Mouse (Mus musculus) intestine, embryonic 15.5 days (tissue): Measurements from ENCODE around the gene Etv6. TPM values are rescaled to one million over a fixed set of nuclear protein-coding genes. Genes with fewer than 3 reads are reported as not detected.

ENCODE experiments used
- ATAC-seq: fragments of 200-750 bp; cut with Nextera tagmentation; 2 replicates; pipeline ENCODE4 v1.8.0; 2017; ENCODE audit warnings: moderate TSS enrichment, moderate library complexity
- H3K27ac ChIP-seq: fragments of 300-500 bp; sonication (generic); 2 replicates; pipeline ENCODE4 v1.5.1; 2015; ENCODE audit warnings: mild to moderate bottlenecking, inconsistent platforms
- H3K27me3 ChIP-seq: fragments of 300-500 bp; sonication (generic); replicated peaks from 2 replicates; pipeline ENCODE4 v1.6.1; 2015; ENCODE audit warnings: inconsistent platforms
- H3K36me3 ChIP-seq: fragments of 300-500 bp; sonication (generic); 2 replicates; pipeline ENCODE4 v1.6.1; 2015; ENCODE audit warnings: inconsistent platforms
- H3K4me1 ChIP-seq: fragments of 300-500 bp; sonication (generic); replicated peaks from 2 replicates; pipeline ENCODE4 v1.6.1; 2015; ENCODE audit warnings: inconsistent platforms
- H3K4me2 ChIP-seq: fragments of 300-500 bp; sonication (generic); replicated peaks from 2 replicates; pipeline ENCODE4 v1.6.1; 2015; ENCODE audit warnings: mild to moderate bottlenecking, inconsistent platforms
- H3K4me3 ChIP-seq: fragments of 300-500 bp; sonication (generic); replicated peaks from 2 replicates; pipeline ENCODE4 v1.5.1; 2015; ENCODE audit warnings: inconsistent platforms
- H3K9ac ChIP-seq: fragments of 300-500 bp; sonication (generic); 2 replicates; pipeline ENCODE4 v1.6.1; 2015; ENCODE audit warnings: inconsistent platforms
- H3K9me3 ChIP-seq: fragments of 300-500 bp; sonication (generic); 2 replicates; pipeline ENCODE4 v1.6.1; 2016; ENCODE audit warnings: inconsistent platforms
- WGBS: fragments of 180-500 bp; shearing (Covaris S2); methylation state at CpG from one replicate; pipeline ENCODE4 v1.1.7; 2015; 5-methylcytosine and 5-hydroxymethylcytosine counted together
- polyA plus RNA-seq: library from polyadenylated mRNA; unstranded; fragments of >200 nt; fragmentation: Nextera tagmentation; extraction: Ambion mirVana; gene quantifications from 2 replicates; pipeline ENCODE4 v1.2.1, GENCODE M21; 2015

Etv6 gene
- polyA plus RNA-seq, 1 experiment from 2014 or later = 12.5 TPM

GRCm38 (mm10) chr6:134034436-134034835 lies 1.1 kb upstream of the Etv6 start:
- H3K9ac ChIP-seq = peak overlapping the region; percentile 89
- no peaks in the 10 kb centered on the region for H3K36me3 ChIP-seq
- 2% methylated on average over 8 of the region's 8 CpGs for WGBS
- peak overlapping the region; percentile 58 for H3K4me2 ChIP-seq
- no peaks in the 10 kb centered on the region for H3K9me3 ChIP-seq
- no peak for ATAC-seq
- H3K4me3 ChIP-seq = peak overlapping the region; percentile 63
- H3K27ac ChIP-seq = peak overlapping the region; percentile 99
- H3K27me3 ChIP-seq = no peaks in the 10 kb centered on the region
- H3K4me1 ChIP-seq = peaks cover 20% of the 10 kb centered on the region

DNA sequence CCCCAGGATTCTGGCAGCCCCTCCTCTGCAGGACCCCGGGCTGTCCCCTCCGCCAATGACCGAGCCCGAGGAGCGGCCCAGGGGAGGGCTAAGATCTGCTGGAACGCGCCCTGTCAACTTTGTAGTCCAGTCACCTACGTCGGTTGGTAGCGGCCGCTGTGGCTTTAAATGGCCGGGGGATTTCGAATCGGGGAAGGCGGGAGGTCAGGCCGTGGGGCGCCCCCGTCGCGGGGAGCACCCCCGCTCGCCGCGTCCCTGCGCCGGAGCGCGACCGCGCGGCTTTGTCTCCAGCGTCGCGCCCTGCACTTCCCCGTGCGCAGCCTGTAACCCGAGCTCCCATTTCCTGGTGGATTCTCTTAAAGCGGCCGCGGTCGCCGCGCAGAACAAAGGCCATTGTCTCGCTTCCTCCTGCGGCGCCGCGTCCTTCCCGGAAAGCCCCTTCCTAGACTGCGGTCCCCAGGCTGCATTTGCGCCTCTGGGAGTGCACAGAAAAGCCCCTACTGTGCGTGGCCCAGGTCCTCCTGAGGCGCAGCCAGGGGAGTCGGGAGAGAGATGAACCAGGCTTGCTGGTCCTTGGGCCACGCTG lies 503 bp upstream of the Etv6 start:
- peak; percentile 91 for ATAC-seq
- WGBS = under 1% methylated on average over 54 of the region's 55 CpGs

DNA sequence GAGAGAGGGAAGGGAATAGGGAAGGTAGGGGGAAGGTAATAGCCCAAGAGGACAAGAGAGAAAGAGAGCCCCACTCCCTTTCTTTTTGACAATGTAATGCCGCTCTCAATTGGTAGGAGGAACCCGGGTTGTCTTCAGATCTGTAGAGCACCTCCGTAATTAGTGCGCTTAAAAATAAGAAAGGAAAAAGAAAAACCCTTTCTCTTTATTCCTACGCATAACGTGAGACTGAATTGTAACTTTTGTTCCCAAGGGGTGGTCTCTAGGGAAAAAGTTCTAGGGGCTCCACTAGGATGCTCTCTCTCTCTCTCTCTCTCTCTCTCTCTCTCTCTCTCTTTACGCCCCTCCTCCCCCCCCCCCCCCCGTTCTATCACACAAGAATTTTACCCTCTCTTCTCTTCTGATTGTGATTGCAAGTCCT lies 1.0 kb downstream of the Etv6 start:
- ATAC-seq = no peak
- H3K4me2 ChIP-seq = peak overlapping the region; percentile 58
- no peaks in the 10 kb centered on the region for H3K27me3 ChIP-seq
- WGBS = 0% methylated on average over 7 of the region's 8 CpGs
- H3K4me1 ChIP-seq = peaks cover 20% of the 10 kb centered on the region
- no peaks in the 10 kb centered on the region for H3K9me3 ChIP-seq
- H3K36me3 ChIP-seq = no peaks in the 10 kb centered on the region
- H3K9ac ChIP-seq = peak overlapping the region; percentile 89
- peak overlapping the region; percentile 99 for H3K27ac ChIP-seq
- H3K4me3 ChIP-seq = peak overlapping the region; percentile 63

More for the DNA sequence above, 503 bp upstream of the Etv6 start:
- Histone ChIP-seq H3K4me1 (peaks cover 20% of the 10 kb centered on the region), H3K4me2 (peak overlapping the region; percentile 58), H3K9me3 (no peaks in the 10 kb centered on the region), H3K9ac (peak overlapping the region; percentile 89), H3K27ac (peak overlapping the region; percentile 99), H3K27me3 (no peaks in the 10 kb centered on the region), H3K36me3 (no peaks in the 10 kb centered on the region), H3K4me3 (peak overlapping the region; percentile 63)

GRCm38 (mm10) chr6:134036951-134037431 lies 1.5 kb downstream of the Etv6 start:
- no peaks in the 10 kb centered on the region for H3K27me3 ChIP-seq
- peaks cover 22% of the 10 kb centered on the region for H3K4me1 ChIP-seq
- peak overlapping the region; percentile 34; the same call in 1 of the 2 replicates for H3K9ac ChIP-seq
- no peaks in the 10 kb centered on the region for H3K9me3 ChIP-seq
- H3K27ac ChIP-seq = no peak overlapping the region
- H3K36me3 ChIP-seq = no peaks in the 10 kb centered on the region
- no peak for ATAC-seq
- peak overlapping the region; percentile 58 for H3K4me2 ChIP-seq
- 10% methylated on average over 3 of the region's 3 CpGs for whole genome bisulfite sequencing
- H3K4me3 ChIP-seq = peak overlapping the region; percentile 63

GRCm38 (mm10) chr6:134037960-134038359 lies 2.5 kb downstream of the Etv6 start:
- ATAC-seq = no peak
- Histone ChIP-seq H3K9ac (no peak overlapping the region), H3K4me1 (peaks cover 28% of the 10 kb centered on the region), H3K36me3 (no peaks in the 10 kb centered on the region), H3K27me3 (no peaks in the 10 kb centered on the region), H3K4me3 (peak overlapping the region; percentile 63), H3K4me2 (peak overlapping the region; percentile 58), H3K9me3 (no peaks in the 10 kb centered on the region), H3K27ac (no peak overlapping the region)
- 28% methylated on average over 10 of the region's 10 CpGs for WGBS

DNA sequence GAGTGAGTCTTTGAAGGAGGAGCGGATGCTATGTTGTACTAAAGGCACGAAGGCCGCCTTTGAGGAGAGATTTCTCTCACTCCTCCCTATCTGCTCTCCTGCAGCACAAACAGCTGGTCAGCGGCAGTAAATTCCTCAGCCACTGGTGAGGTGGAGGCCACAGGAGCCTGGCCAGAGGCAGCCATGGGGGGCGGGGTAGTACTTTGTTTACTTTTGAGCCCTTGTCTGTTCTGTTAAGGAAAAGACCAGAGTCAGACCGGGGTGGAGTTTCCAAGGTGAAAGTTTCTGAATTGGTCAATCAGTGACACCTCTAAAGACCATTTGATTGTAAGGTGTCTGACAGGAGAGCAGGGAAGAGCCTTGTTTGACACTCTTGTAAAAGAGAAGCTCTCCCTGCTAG lies 3.4 kb downstream of the Etv6 start:
- no peaks in the 10 kb centered on the region for H3K9me3 ChIP-seq
- H3K4me3 ChIP-seq = no peak overlapping the region
- no peak for ATAC-seq
- H3K27ac ChIP-seq = no peak overlapping the region
- no peaks in the 10 kb centered on the region for H3K36me3 ChIP-seq
- peak overlapping the region; percentile 58 for H3K4me2 ChIP-seq
- no peak overlapping the region for H3K9ac ChIP-seq
- 9% methylated on average over 6 of the region's 6 CpGs for WGBS
- H3K27me3 ChIP-seq = no peaks in the 10 kb centered on the region
- H3K4me1 ChIP-seq = peaks cover 37% of the 10 kb centered on the region

- Histone ChIP-seq H3K27ac (no peak overlapping the region), H3K4me1 (peaks cover 37% of the 10 kb centered on the region), H3K9ac (no peak overlapping the region), H3K4me3 (no peak overlapping the region), H3K36me3 (no peaks in the 10 kb centered on the region), H3K9me3 (no peaks in the 10 kb centered on the region), H3K27me3 (no peaks in the 10 kb centered on the region), H3K4me2 (peak overlapping the region; percentile 58; the same call in 1 of the 2 replicates)
- WGBS = 66% methylated on average over 8 of the region's 8 CpGs
- no peak for ATAC-seq
These were observed 3.9 kb downstream of the Etv6 start for GRCm38 (mm10) chr6:134039351-134039750.

DNA sequence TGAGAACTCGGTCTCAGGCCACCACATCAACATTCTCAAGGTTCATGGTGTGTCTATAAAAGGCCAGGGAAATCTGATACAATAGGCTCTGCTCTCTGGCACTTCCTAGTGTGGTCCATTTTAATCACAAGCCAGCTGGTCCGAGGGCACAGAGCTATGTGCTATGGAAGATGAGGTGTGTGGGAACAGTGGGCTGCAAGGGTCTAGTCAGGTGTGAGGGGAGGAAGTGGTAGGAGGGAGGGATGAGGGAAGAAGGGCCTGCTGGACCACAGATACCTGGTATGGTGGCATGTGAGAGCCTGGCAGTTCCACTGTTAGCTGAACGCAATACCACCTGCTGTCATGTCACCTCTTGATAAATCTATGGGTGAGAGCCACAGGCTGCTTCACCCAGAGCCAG lies 4.8 kb downstream of the Etv6 start:
- 59% methylated on average over 3 of the region's 3 CpGs for WGBS
- no peaks in the 10 kb centered on the region for H3K36me3 ChIP-seq
- H3K9ac ChIP-seq = no peak overlapping the region
- no peak overlapping the region for H3K4me3 ChIP-seq
- H3K27ac ChIP-seq = no peak overlapping the region
- H3K4me2 ChIP-seq = no peak overlapping the region
- no peaks in the 10 kb centered on the region for H3K27me3 ChIP-seq
- peaks cover 41% of the 10 kb centered on the region for H3K4me1 ChIP-seq
- no peaks in the 10 kb centered on the region for H3K9me3 ChIP-seq
- ATAC-seq = no peak

GRCm38 (mm10) chr6:134041286-134041685 lies 5.8 kb downstream of the Etv6 start:
- Histone ChIP-seq H3K4me3 (no peak overlapping the region), H3K27me3 (no peaks in the 10 kb centered on the region), H3K9me3 (no peaks in the 10 kb centered on the region), H3K4me2 (no peak overlapping the region), H3K36me3 (no peaks in the 10 kb centered on the region), H3K27ac (no peak overlapping the region), H3K9ac (no peak overlapping the region), H3K4me1 (peaks cover 45% of the 10 kb centered on the region)
- 60% methylated on average over 7 of the region's 7 CpGs for WGBS
- ATAC-seq = no peak

GRCm38 (mm10) chr6:134041916-134042315 lies 6.4 kb downstream of the Etv6 start:
- peaks cover 48% of the 10 kb centered on the region for H3K4me1 ChIP-seq
- no peak overlapping the region for H3K4me3 ChIP-seq
- no peaks in the 10 kb centered on the region for H3K27me3 ChIP-seq
- no peak overlapping the region for H3K9ac ChIP-seq
- H3K36me3 ChIP-seq = no peaks in the 10 kb centered on the region
- H3K27ac ChIP-seq = no peak overlapping the region
- 40% methylated on average over 12 of the region's 12 CpGs for WGBS
- no peak for ATAC-seq
- no peak overlapping the region for H3K4me2 ChIP-seq
- no peaks in the 10 kb centered on the region for H3K9me3 ChIP-seq

- ATAC-seq = no peak
- H3K4me3 ChIP-seq = no peak overlapping the region
- no peaks in the 10 kb centered on the region for H3K9me3 ChIP-seq
- H3K4me2 ChIP-seq = no peak overlapping the region
- 0 out of 2 replicates have a peak overlapping the region, but pooled peaks have one; percentile 9 for H3K27ac ChIP-seq
- no peaks in the 10 kb centered on the region for H3K27me3 ChIP-seq
- H3K36me3 ChIP-seq = no peaks in the 10 kb centered on the region
- 20% methylated on average over 7 of the region's 7 CpGs for WGBS
- peaks cover 35% of the 10 kb centered on the region for H3K4me1 ChIP-seq
- no peak overlapping the region for H3K9ac ChIP-seq
These were observed 8.0 kb downstream of the Etv6 start for GRCm38 (mm10) chr6:134043545-134043944.

GRCm38 (mm10) chr6:134045092-134045868 lies 9.8 kb downstream of the Etv6 start:
- no peak overlapping the region for H3K4me3 ChIP-seq
- no peak for ATAC-seq
- H3K4me2 ChIP-seq = no peak overlapping the region
- H3K9ac ChIP-seq = no peak overlapping the region
- no peaks in the 10 kb centered on the region for H3K9me3 ChIP-seq
- 71% methylated on average over 9 of the region's 9 CpGs for WGBS
- peaks cover 34% of the 10 kb centered on the region for H3K4me1 ChIP-seq
- no peak overlapping the region for H3K27ac ChIP-seq
- no peaks in the 10 kb centered on the region for H3K27me3 ChIP-seq
- H3K36me3 ChIP-seq = no peaks in the 10 kb centered on the region
